Mouse (Mus musculus): ENCODE results near the gene Znrf1.

Gene Znrf1

GRCm38 (mm10) chr8:111531621-111532020 is 4.3 kb upstream of the Znrf1 start:
- in situ Hi-C loops (cut with MboI, MseI), result loop anchor here (5.0 kb wide), 1 partner anchor 96 kb away; no protein-coding TSS in a partner anchor

DNA sequence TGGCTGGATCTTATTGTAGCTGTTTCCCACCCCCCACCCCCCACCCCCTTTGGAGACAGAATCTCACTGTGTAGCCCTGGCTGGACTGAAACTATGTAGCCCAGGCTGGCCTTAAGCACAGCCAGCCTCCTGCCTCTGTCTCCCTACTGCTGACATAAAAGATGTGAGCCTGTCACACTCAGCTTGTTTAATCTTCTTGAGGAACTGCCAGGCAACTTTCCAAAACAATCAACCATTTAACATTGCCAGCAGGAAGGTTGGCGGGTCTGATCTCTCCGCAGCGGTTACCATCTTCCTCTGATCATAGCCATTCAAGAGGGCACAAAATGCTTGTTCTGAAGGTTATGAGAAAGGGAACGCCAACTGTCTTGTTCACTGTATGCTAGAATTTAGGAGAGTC is 2.4 kb upstream of the Znrf1 start:
- in situ Hi-C loops (cut with MboI, MseI), result loop anchor here (5.0 kb wide), 1 partner anchor 94 kb away; no protein-coding TSS in a partner anchor

GRCm38 (mm10) chr8:111535491-111535890 is 406 bp upstream of the Znrf1 start:
- in situ Hi-C loops (cut with MboI, MseI), result no loop called here

- in situ Hi-C loops (cut with MboI, MseI), result no loop called here
Measured at GRCm38 (mm10) chr8:111536978-111537764, 1.3 kb downstream of the Znrf1 start.

DNA sequence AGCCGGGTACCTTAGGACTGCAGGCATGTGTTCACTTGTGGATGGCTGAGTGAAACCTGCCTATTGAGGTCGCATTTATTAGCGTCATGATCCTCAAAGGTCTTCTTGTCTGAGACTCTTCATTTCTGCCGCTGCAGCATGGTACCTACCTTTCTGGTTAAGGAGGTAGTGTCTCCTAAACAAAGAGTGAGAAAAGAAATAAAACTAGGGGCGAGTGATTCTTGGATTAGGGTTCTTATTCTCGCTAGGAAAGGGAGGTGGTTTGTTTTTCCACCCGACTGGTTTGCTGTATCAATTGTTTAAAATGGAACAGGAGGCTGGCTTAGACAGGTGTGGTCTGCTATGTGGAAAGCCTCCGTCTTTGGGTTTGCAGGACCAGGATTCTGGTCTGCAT is 1.9 kb downstream of the Znrf1 start:
- in situ Hi-C loops (cut with MboI, MseI), result no loop called here

DNA sequence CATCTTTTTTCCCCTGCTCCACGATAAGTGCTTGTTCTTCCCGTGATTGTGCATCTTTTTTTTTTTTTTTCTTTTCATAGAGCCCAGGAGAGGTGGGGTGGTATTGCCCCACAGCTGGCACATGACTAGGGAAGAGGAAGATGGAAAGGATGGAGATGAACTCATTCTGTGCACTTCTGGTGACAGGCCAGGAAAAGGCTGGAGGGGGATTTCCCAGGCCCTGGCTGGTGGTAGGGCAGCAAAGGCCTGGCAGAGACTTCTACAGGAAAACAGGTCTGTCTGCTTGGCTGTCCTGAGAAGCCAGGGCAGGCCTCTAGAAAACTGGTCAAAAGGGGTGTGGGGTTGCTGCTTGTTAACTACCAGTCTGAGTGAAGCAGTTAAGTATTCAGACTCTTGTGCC is 2.3 kb downstream of the Znrf1 start:
- in situ Hi-C loops (cut with MboI, MseI), result no loop called here

- in situ Hi-C loops (cut with MboI, MseI), result no loop called here
Measured at GRCm38 (mm10) chr8:111539422-111540076, 3.7 kb downstream of the Znrf1 start.

DNA sequence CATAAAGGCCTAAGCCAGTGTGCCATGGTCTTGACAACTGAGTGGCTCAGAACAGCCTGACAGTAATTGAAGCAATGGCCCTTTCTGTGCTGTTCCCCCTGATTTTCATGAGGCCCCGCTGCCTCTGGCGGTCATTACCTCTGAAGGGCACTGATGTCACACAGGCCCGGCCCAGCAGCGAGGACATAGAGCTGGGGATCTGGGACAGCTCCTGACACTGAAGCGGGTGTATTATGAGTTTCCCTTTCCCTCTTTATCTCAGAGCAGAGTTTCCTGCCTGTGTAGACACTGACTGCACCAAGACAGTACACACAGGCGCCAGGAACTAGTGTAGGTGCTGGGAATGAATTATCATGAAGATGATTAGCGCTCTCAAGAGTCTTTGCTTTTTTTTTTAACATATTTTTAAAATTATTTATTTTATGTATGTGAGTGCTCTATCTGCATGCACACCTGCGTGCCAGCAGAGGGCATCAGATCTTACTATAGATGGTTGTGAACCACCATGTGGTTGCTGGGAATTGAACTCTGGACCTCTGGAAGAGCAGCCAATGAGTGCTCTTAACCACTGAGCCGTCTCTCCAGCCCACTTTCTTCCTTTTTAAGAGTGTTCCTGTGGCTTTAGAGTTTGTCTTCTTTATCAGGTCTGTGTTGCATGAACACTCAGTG is 7.9 kb downstream of the Znrf1 start:
- in situ Hi-C loops (cut with MboI, MseI), result no loop called here

DNA sequence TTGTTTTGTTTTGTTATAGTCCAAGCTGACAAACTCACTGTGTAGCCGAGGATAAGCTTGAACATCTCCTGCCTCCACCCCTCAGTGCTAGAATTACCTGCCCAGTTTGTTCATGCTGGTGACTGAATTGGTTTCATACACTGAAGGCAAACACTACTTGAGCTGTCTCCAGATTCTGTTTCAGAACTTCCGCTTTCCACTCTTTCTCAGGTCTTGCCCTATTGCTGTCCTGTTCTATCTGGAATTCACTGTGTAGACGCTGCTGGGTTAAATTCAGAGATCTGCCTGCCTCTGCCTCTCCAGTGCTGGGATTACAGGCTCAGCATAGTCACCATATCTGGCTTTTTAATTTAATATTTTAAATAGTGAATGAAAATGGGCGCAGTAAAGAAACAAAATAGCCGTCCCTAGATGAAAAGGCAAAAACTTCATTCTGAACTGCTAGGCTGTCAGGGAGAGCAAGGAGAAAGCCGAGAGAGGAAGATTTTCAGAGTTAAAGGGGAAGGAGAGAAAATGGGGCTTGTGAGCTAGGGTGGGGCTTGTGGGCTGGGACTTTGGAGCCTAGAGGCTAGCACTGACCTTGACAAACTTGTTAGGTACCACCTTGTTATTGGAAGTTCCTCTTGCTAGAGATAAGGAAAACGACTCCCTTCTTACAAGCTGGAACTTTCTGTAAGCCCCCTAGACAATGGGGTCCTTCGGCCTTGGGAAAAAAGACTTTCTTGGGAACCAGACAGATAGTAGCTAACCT is 9.7 kb downstream of the Znrf1 start:
- in situ Hi-C loops (cut with MboI, MseI), result no loop called here

DNA sequence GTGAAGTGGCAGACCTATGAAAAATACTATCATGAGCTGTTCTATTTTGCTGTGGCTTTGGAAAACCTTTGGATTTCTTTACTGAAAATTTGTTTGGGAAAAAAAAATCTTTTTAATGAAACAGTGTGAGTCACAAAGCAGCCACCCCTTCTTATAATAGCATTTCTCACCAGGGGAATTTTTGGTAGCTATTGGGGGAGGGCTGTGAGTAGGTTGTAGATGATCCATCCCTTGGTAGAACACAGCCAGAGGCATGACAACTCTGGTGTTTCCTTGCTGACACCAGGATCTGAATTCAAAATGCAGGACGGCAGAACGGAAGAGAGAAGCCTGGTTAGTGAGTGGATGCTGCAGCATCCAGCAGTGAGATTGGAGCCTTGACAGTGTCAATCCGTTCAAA is 11.2 kb downstream of the Znrf1 start:
- in situ Hi-C loops (cut with MboI, MseI), result no loop called here

GRCm38 (mm10) chr8:111548201-111548600 is 12.3 kb downstream of the Znrf1 start:
- in situ Hi-C loops (cut with MboI, MseI), result no loop called here

- in situ Hi-C loops (cut with MboI, MseI), result no loop called here
Measured at GRCm38 (mm10) chr8:111550002-111550870, 14.3 kb downstream of the Znrf1 start.

DNA sequence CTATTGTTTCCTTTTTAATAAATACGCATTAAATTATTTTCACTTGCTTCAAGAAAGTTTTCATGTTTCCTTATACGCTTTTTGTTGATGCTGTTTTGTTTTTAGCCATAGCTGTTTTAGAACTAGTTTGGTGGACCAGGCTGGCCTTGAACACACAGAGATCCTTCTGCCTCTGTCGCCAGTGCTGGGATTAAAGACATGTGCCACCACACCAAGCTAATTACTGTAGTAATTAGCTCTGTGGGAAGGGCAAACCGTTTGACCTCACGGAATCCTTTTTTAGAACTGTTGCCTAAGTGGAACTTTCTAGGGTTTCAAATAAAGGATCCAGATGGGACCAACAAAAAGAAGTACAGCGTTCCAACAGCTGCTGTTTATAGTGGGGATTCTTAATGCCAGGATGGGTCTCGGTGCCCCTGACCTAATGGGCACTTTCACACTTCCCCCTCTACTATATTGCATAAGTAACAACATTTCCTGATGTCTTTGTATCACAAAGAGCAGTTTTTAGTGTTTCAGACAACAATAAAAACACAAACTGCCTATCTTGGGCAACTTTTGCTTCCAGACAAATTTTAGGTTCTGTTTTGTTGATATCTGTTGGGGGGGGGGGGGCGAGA is 15.7 kb downstream of the Znrf1 start:
- in situ Hi-C loops (cut with MboI, MseI), result no loop called here

- in situ Hi-C loops (cut with MboI, MseI), result no loop called here
Measured at GRCm38 (mm10) chr8:111561824-111562223, 25.9 kb downstream of the Znrf1 start.

- in situ Hi-C loops (cut with MboI, MseI), result no loop called here
Measured at GRCm38 (mm10) chr8:111562274-111562803, 26.4 kb downstream of the Znrf1 start.

- in situ Hi-C loops (cut with MboI, MseI), result no loop called here
Measured at GRCm38 (mm10) chr8:111563075-111563474, 27.2 kb downstream of the Znrf1 start.

GRCm38 (mm10) chr8:111563687-111564086 is 27.8 kb downstream of the Znrf1 start:
- in situ Hi-C loops (cut with MboI, MseI), result no loop called here

- in situ Hi-C loops (cut with MboI, MseI), result no loop called here
Measured at GRCm38 (mm10) chr8:111564093-111564492, 28.2 kb downstream of the Znrf1 start.

GRCm38 (mm10) chr8:111565784-111566191 is 29.9 kb downstream of the Znrf1 start:
- in situ Hi-C loops (cut with MboI, MseI), result no loop called here

DNA sequence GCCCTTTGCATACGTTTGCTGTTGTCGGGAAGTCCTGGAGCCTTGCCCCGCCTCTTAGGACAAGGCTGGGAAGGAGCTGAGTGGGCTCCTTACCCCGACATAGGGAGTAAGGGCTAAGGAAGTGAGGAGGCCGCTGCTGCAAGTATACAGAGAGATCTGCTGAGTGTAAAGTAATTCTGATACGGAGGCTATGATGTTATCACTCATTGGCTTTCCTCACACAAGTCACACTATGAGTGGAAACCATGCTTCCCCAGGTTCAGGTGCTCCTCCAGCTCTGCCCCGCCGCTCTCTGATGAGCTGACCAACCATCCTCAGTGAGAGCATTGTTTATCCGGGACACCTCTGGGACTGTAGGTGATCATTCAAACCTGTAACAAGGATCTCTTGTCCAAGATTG is 30.4 kb downstream of the Znrf1 start:
- in situ Hi-C loops (cut with MboI, MseI), result no loop called here

All from T-helper 1 cell (primary cell).